Mouse (Mus musculus): ENCODE measurements around the gene Gm20532. TPM values are rescaled to one million over a fixed set of nuclear protein-coding genes. Genes with fewer than 3 reads are reported as not detected.
A peak's percentile ranks its signal among the peaks of the same experiment; 100 is the strongest.

The Gm20532 gene
- total RNA-seq, 1 experiment from 2014 or later, result not detected

DNA sequence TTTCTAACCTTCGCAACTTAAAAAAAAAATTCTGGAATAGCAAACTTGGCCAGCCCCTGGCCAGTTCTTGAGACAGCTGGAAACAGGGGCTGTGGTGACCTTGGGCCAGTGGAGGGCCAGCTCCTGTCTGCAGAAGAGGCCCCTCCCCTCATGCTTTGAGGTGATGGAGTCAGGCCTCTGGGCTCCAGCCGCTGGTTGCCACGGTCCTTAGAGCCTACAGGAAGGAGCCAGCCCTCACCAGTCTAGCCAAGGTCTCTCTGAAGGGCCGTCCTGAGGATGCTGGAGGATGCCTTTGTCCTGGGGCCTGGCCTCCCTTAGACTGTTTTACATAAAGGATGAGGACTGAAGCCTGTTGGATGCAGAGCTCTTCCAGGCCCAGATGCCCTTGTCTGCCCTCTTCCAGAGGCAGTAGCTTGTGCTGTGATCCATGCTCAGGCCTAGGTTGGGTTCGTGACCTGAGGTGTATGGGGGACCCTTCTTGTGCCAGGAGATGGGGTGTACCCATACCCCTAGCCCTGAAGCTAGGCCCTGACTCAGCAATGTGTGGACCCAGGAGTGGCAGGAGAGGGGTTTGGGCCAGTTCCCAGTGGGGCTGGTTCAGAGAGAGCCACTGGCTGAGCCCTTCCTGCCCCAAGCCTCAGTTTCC is 42.5 kb downstream of the Gm20532 start:
- peak; percentile 22 to 50 for ATAC-seq (replicated peaks in 1 of 2; ENCODE audit: insufficient read depth in 1 of 2, low FRiP score in 2 of 2, low TSS enrichment in 1 of 2, low read depth in 1 of 2, poor library complexity in 2 of 2, severe bottlenecking in 2 of 2)

DNA sequence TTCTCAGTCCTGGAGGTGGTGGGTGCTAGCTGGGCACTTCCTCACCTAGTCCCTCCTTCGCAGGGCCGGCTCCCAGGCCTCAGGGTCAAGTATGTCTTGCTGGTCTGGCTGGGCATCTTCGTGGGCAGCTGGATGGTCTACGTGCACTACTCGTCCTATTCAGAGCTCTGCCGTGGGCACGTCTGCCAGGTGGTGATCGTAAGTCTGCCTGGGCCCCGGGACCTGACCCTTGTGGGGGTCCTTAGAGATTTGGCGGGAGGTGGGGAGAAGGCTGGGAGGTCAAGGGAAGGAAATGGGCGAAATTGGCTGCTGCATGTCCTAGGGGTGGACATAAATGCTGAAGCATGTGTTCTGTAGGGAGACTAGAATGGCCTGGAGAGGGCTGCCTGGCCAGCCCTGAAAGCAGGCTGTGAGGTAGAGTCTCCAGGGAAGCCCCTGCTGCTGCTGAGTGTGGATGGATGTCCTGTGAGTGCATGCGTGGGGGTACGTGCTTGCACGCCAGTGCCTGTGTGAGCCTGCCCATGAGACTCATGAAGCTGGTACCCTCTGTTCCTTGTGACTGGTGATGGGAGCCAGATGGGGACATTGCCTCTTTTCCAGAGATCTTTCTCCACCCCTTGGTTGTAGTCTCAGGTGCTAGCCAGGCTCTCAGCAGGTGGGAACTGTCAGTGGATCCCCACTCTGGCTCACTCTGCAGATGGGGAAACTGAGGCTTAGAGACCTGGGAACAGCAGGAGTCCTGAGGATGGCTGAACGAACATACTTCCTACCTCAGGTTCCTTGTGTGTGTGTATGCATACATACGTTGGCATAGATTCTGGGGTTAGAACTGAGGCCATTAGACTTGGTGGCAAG is 46.3 kb downstream of the Gm20532 start:
- ATAC-seq (replicated peaks in 1 of 2; ENCODE audit: insufficient read depth in 1 of 2, low FRiP score in 2 of 2, low TSS enrichment in 1 of 2, low read depth in 1 of 2, poor library complexity in 2 of 2, severe bottlenecking in 2 of 2), result no peak

DNA sequence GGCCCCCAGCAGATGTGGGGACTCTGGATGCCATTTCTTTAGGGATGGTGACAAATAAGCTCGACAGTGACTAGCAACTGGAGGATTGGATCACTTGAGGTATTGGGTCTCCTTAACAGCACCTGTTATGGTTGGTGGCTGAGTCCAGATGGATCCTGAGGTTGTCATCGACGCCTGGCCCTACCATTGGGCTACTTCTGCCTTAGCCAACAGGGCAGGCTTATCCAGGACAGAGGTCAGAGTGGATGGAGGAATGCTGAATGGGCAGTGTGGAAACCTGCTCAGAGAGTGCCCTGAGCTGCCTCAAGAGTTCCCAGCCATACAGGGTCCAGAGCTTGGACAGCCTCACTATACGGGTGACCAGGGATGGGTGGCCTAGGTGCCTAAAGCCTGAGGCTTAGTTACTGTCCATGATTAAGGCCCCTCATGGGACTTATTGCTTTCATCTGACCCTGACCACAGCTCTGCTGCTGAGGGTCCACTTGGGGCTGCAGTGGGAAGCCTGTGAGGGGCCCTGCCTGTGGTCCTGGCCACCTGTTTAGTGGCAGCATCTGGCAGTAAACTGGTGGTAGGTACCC is 47.6 kb downstream of the Gm20532 start:
- ATAC-seq (replicated peaks in 1 of 2; ENCODE audit: insufficient read depth in 1 of 2, low FRiP score in 2 of 2, low TSS enrichment in 1 of 2, low read depth in 1 of 2, poor library complexity in 2 of 2, severe bottlenecking in 2 of 2), result no peak

DNA sequence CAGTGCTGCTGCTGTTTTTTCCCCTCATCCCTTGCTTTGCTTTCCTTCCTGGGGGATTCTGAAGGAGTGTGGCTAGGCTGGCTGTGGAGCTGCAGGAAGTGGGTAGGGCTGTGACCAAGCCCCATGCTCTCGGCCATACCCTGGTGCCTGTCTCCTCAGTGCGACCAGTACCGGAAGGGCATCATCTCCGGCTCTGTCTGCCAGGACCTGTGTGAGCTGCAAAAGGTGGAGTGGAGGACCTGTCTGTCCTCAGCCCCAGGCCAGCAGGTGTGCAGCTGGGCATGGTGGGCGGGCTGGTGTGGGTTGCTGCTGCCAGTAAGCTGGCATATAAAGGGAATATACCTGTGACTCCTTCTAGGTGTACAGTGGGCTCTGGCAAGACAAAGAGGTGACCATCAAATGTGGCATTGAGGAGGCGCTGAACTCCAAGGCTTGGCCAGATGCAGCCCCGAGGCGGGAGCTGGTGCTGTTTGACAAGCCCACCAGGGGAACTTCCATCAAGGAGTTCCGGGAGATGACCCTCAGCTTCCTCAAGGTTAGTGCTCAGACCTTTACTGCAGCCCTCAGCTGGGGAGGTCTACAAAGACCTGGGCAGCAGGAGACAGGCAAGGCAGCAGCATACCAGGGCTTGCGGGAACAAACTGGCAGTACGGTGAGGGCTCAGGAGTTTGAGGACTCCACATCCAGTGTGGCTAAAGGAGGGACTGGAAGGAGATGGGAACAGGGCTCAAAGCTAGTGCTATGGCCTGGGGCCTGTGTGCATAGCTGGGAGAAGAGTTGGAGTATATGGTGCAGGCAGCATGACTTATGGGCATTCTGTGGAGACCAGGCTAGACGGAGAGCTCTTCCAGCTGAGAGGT is 48.4 kb downstream of the Gm20532 start:
- peak; percentile 33 to 59; a peak in 3 of 4 replicates for ATAC-seq (replicated peaks in 1 of 2; ENCODE audit: insufficient read depth in 1 of 2, low FRiP score in 2 of 2, low TSS enrichment in 1 of 2, low read depth in 1 of 2, poor library complexity in 2 of 2, severe bottlenecking in 2 of 2)

DNA sequence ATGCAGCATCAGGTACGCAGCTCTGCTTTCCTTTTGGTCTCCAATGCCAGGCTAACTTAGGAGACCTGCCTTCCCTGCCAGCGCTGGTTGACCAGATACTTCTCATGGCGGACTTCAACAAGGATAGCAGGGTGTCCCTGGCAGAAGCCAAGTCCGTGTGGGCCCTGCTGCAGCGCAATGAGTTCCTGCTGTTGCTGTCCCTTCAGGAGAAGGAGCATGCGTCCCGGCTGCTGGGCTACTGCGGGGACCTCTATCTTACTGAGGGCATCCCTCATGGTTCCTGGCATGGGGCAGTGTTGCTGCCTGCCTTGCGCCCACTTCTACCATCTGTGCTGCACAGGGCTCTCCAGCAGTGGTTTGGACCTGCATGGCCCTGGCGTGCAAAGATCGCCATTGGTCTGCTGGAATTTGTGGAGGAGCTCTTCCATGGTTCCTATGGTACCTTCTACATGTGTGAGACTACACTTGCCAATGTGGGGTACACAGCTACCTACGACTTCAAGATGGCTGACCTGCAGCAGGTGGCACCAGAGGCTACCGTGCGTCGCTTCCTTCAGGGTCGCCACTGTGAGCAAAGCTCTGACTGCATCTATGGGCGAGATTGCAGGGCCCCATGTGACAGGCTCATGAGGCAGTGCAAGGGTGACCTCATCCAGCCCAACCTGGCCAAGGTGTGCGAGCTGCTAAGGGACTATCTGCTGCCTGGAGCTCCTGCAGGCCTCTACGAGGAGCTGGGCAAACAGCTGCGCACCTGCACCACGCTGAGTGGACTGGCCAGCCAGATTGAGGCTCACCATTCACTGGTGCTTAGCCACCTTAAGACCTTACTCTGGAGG is 49.3 kb downstream of the Gm20532 start:
- ATAC-seq (replicated peaks in 1 of 2; ENCODE audit: insufficient read depth in 1 of 2, low FRiP score in 2 of 2, low TSS enrichment in 1 of 2, low read depth in 1 of 2, poor library complexity in 2 of 2, severe bottlenecking in 2 of 2), result no peak

DNA sequence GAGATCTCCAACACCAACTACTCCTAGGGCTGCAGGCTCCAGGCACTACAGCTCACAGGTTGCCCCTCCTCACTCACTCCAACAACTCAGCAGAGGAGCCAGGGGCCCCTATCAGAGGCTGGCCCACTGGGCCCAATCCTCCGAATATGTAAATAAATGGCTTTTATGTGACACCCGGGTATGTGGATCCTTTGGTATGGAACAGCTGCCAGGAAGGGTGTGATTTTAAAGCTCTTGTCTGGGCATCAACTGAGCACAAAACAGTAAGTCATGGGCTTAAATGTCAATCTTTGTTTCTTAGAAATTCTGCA is 49.8 kb downstream of the Gm20532 start:
- ATAC-seq (replicated peaks in 1 of 2; ENCODE audit: insufficient read depth in 1 of 2, low FRiP score in 2 of 2, low TSS enrichment in 1 of 2, low read depth in 1 of 2, poor library complexity in 2 of 2, severe bottlenecking in 2 of 2), result no peak

DNA sequence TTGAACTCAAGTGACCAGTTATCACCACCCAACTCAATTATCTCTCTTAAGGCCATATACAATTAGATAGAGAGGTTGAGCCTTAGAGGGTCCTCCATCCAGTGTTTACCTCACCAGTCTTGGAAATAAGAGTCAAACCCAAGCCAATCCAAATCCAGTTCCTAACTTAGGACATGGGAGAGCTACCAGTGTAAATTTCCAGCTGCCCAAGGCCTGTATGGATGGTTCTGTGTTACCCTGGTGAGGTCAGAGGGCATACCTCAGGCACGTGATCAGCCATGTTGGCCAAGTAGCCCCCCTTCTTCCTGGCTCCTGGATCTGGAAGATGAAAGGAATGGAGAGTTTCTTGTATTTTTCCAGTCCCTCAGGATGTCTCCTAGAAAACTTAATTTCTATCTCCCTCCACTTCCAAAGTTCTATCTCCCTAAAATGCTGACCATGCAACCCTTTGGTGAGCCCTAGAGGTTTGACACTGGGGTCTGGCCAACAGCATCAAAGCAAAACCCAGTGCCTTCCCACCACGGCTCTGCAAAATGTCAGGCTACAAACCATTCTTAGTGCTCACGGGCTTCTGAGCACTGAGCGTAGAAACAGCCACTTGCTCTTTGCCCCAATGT is 51.0 kb downstream of the Gm20532 start:
- ATAC-seq (replicated peaks in 1 of 2; ENCODE audit: insufficient read depth in 1 of 2, low FRiP score in 2 of 2, low TSS enrichment in 1 of 2, low read depth in 1 of 2, poor library complexity in 2 of 2, severe bottlenecking in 2 of 2), result no peak

DNA sequence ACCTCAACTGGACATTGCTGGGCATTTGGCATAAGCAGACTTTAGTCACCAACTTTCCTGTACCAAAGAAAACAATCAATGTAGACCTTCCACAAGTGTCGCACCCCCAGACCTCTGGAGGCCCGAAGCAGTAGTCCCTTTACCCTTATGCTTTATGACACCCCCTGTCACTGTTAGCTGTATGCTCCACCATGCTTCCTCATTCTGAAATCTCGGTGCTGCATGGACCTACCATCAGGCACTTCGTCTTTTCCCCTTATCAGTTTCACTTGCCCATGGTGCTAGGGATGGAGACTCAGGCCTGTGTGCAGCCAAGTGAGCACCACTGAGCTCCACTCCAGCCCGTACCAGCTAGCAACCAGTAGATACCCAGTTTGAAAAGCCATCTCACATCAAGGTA is 51.6 kb downstream of the Gm20532 start:
- no peak for ATAC-seq (replicated peaks in 1 of 2; ENCODE audit: insufficient read depth in 1 of 2, low FRiP score in 2 of 2, low TSS enrichment in 1 of 2, low read depth in 1 of 2, poor library complexity in 2 of 2, severe bottlenecking in 2 of 2)

DNA sequence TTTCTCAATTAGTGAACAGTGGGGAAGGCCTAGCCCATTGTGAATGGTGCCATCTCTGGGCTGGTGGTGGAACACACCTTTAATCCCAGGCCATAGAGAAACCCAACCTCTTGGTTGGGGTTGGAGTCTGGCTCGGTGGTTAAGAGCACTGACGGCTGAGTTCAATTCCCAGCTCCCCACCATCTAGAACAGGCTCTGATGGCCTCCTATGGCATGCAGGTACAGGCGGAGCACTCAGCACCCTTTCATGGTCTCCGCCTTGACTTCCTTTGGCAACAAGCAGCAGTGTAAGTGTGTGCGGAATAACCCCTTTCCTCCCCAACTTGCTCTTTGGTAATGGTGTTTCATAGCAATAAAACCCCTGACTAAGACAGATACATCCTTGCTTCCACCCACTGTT is 52.1 kb downstream of the Gm20532 start:
- no peak for ATAC-seq (replicated peaks in 1 of 2; ENCODE audit: insufficient read depth in 1 of 2, low FRiP score in 2 of 2, low TSS enrichment in 1 of 2, low read depth in 1 of 2, poor library complexity in 2 of 2, severe bottlenecking in 2 of 2)

DNA sequence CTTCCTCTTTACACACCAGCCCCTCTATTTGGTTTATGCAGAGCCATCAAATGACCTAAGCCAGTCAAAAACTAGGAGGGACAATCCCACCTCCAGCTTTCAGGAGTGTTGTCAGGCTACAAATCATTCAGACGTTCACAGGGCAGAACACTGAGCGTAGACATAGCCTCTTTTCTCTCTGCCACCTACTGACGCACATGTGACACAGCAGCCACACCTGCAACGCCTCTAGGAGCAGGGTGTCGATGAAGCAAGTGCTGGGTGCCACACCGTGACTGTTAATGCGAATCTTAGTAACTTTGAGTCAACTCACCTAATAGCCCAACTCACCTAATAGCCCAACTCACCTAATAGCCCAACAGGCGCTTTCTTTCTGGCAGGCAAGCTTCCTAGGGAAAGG is 52.6 kb downstream of the Gm20532 start:
- no peak for ATAC-seq (replicated peaks in 1 of 2; ENCODE audit: insufficient read depth in 1 of 2, low FRiP score in 2 of 2, low TSS enrichment in 1 of 2, low read depth in 1 of 2, poor library complexity in 2 of 2, severe bottlenecking in 2 of 2)

DNA sequence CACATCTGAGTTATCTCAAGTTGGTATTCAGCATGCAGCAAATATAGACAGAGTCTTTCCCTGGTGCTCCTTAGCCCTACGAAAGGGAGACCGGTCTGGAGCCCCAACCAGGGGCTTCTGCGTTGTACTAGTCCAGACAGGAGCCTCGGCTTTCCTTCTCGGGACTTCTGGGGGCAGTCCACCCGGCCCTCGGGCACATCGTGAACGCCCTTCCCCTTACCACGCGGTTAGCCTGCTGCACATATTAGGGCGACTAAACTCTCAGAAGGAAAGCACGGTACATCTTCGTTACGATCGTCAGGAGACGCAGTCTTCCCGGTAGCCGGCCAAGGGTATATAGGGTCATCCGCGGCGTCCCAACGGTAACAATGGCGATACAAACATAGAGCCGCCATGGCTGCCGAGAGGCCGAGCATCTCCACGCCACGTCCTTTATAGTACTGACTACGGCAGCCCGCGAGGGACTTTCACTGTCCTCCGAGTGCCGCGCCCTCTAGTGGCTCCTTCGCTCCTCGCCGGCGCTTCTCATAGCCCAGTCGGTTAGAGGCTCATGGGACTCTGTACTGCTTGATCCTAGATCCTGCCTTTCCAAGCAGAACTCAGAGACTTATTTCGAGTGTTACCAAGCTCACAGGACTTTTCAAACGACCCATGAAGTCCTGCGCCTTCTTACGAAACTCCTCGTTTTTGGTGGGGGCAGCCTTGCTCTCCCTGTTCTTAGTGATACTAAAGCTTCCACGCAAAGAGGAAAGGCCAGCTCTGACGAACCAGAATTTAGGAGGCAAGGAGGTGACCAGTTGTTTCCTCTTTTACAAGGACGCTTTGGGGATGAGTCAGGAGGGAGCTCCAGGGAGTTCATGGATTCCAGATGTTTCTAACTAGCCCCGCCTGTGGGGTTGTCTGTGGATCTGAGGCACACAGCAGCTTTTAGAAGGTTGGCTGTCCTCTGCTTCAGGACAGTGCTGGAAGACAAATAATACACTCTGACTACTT is 53.7 kb downstream of the Gm20532 start:
- ATAC-seq (replicated peaks in 1 of 2; ENCODE audit: insufficient read depth in 1 of 2, low FRiP score in 2 of 2, low TSS enrichment in 1 of 2, low read depth in 1 of 2, poor library complexity in 2 of 2, severe bottlenecking in 2 of 2), result peak; percentile 71 to 76

DNA sequence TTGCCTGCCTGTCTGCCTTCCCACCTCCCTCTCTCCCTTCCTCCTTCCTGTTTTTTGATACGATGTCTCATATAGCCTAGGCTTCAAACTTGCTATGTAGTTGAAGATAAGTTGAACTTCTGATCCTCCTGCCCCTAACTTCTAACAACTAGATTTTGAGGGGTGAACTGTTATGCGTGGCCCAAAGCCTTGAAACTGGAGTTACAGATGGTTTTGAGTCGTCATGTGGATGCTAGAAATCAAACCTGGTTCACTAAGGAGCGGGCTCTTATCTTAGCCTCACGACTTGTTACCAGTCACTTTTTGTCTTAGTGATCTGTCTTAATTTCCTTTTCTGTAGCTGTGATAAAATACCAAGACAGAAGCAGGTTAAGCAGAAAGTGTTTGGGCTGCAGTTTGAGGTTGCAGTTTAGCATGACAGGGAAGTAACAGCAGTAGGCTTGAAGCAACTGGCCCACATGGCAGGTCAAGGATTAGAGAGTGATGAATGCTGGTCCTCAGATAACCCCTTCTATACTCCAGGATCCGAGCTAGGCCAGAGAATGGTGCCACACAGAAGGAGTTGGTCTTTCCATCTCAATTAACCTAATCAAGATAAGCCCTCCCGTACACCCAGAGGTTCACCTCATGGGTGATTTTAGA is 54.7 kb downstream of the Gm20532 start:
- ATAC-seq (replicated peaks in 1 of 2; ENCODE audit: insufficient read depth in 1 of 2, low FRiP score in 2 of 2, low TSS enrichment in 1 of 2, low read depth in 1 of 2, poor library complexity in 2 of 2, severe bottlenecking in 2 of 2), result no peak

DNA sequence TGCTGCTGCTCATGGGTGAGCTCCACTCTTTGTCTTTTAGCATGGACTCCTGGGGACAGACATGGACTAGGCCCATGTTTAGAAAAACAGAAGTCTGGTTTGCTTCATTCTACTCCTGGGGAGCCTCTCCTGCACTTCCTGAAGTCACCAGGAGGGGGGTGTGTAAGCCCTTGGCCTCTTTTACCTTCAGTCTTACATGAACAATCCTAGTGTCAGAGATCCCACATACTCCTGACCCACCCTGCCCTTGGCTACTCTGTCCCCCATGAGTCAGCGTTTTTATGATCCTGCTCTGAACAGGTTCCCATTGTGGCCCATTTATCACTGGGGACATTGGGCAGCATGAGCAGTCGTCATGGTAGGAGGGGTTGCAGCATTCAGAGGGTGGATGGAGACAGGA is 57.5 kb downstream of the Gm20532 start:
- peak in 1 of 2 experiments; percentile 26; a peak in 1 of 4 replicates for ATAC-seq (replicated peaks in 1 of 2; ENCODE audit: insufficient read depth in 1 of 2, low FRiP score in 2 of 2, low TSS enrichment in 1 of 2, low read depth in 1 of 2, poor library complexity in 2 of 2, severe bottlenecking in 2 of 2)

DNA sequence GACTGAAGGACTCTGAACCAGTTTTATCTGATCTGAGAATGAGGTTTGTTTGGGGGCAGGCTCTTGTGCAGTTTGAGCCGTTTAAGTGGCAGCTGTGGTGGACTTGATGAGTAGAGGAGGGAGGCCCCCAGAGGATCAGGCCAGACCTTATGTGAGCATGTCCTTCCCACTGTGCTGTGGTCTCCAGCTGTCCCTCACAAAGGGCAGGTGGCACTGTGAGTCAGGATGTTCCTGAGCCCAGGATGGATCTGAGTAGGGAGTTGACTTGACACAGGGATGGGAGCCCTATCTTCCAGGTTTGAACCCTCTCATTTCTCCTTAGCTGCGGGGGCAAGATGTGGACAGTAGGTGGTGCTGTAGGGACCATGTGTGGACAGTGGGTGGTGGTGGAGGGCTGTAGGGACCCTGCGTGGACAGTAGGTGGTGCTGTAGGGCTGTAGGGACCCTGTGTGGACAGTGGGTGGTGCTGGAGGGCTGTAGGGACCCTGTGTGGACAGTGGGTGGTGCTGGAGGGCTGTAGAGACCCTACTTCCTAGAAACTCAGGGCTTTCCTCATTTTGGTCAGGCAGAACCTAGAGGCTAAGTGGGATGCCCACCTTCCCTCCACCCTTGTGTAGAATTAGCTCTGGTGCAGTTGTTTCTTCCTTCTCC is 60.3 kb downstream of the Gm20532 start:
- ATAC-seq (replicated peaks in 1 of 2; ENCODE audit: insufficient read depth in 1 of 2, low FRiP score in 2 of 2, low TSS enrichment in 1 of 2, low read depth in 1 of 2, poor library complexity in 2 of 2, severe bottlenecking in 2 of 2), result peak; percentile 98 to 99

DNA sequence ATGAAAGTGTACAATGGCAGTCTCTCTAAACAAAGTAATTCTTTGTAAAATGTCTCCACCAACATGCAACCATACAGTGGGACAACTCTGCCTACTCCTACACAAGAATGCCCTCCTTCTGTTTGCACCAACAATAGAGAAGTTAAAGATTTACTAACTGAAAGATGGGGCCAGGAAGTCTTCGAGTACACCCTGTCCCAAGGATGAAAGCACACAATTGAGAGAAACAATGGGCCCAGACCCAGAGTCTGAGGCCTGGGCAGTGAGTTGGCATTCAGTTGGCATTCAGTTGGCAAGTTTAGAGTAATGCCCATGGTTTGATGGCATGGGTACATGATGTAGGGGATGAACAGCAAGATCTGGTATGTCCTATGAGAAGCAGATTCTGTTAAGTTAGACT is 68.2 kb downstream of the Gm20532 start:
- ATAC-seq (replicated peaks in 1 of 2; ENCODE audit: insufficient read depth in 1 of 2, low FRiP score in 2 of 2, low TSS enrichment in 1 of 2, low read depth in 1 of 2, poor library complexity in 2 of 2, severe bottlenecking in 2 of 2), result no peak
